Mouse (Mus musculus) liver, embryonic 13.5 days (tissue): ENCODE results near the gene Trim46. TPM values are rescaled to one million over a fixed set of nuclear protein-coding genes. Genes with fewer than 3 reads are reported as not detected.

Experiments used
- ATAC-seq: fragments of 200-750 bp; cut with Nextera tagmentation; 2 replicates; pipeline ENCODE4 v1.8.0; 2017; ENCODE audit warnings: low read depth, mild to moderate bottlenecking, moderate number of reproducible peaks, moderate library complexity
- DNase-seq: peaks from one replicate; pipeline ENCODE4 v3.0.0; 2022
- H3K27ac ChIP-seq: fragments of 300-500 bp; sonication (generic); 2 replicates; pipeline ENCODE4 v1.5.1; 2015; ENCODE audit warnings: moderate library complexity, mild to moderate bottlenecking, inconsistent platforms
- H3K27me3 ChIP-seq: fragments of 300-500 bp; sonication (generic); 2 replicates; pipeline ENCODE4 v1.6.1; 2015; ENCODE audit warnings: mild to moderate bottlenecking, inconsistent platforms
- H3K36me3 ChIP-seq: fragments of 300-500 bp; sonication (generic); 2 replicates; pipeline ENCODE4 v1.6.1; 2015; ENCODE audit warnings: mild to moderate bottlenecking, inconsistent platforms
- H3K4me1 ChIP-seq: fragments of 300-500 bp; sonication (generic); replicated peaks from 2 replicates; pipeline ENCODE4 v1.6.1; 2015; ENCODE audit warnings: inconsistent platforms
- H3K4me2 ChIP-seq: fragments of 300-500 bp; sonication (generic); 2 replicates; pipeline ENCODE4 v1.6.1; 2015; ENCODE audit warnings: inconsistent platforms, mild to moderate bottlenecking, moderate library complexity
- H3K4me3 ChIP-seq: fragments of 300-500 bp; sonication (generic); replicated peaks from 2 replicates; pipeline ENCODE4 v1.5.1; 2015; ENCODE audit warnings: mild to moderate bottlenecking, inconsistent platforms
- H3K9ac ChIP-seq: fragments of 300-500 bp; sonication (generic); 2 replicates; pipeline ENCODE4 v1.6.1; 2015; ENCODE audit warnings: mild to moderate bottlenecking, inconsistent platforms
- H3K9me3 ChIP-seq: fragments of 300-500 bp; sonication (generic); replicated peaks from 2 replicates; pipeline ENCODE4 v1.6.1; 2016; ENCODE audit warnings: inconsistent platforms
- WGBS: fragments of 180-500 bp; shearing (Covaris S2); methylation state at CpG from one replicate; pipeline ENCODE4 v1.1.7; 2015; ENCODE audit not compliant: insufficient replicate concordance; 5-methylcytosine and 5-hydroxymethylcytosine counted together
- polyA plus RNA-seq: library from polyadenylated mRNA; unstranded; fragments of >200 nt; fragmentation: Nextera tagmentation; extraction: Ambion mirVana; gene quantifications from 2 replicates; pipeline ENCODE4 v1.2.1, GENCODE M21; 2015

The Trim46 gene
- polyA plus RNA-seq, 1 experiment from 2014 or later: 0.23 TPM

GRCm38 (mm10) chr3:89270051-89270755, 24.1 kb upstream of the Trim46 start, which contains the start of gene Slc50a1:
Slc50a1 (minus strand) TSS chr3:89270570.
- Histone ChIP-seq H3K27me3 (0 out of 2 replicates have a peak, but pooled peaks cover 3% of the 10 kb centered on the region), H3K4me1 (peaks cover 49% of the 10 kb centered on the region), H3K9me3 (no peaks in the 10 kb centered on the region), H3K9ac (peak within 1 kb of the TSS; percentile 75), H3K27ac (peak within 1 kb of the TSS; percentile 45; the same call in 1 of the 2 replicates), H3K36me3 (peaks cover 2% of the 10 kb centered on the region; the same call in 1 of the 2 replicates), H3K4me2 (peak within 1 kb of the TSS; percentile 84), H3K4me3 (peak within 1 kb of the TSS; percentile 64)
- DNase-seq: peak; percentile 52
- 1% methylated on average over 39 of the region's 39 CpGs for WGBS
- ATAC-seq: peak; percentile 60

DNA sequence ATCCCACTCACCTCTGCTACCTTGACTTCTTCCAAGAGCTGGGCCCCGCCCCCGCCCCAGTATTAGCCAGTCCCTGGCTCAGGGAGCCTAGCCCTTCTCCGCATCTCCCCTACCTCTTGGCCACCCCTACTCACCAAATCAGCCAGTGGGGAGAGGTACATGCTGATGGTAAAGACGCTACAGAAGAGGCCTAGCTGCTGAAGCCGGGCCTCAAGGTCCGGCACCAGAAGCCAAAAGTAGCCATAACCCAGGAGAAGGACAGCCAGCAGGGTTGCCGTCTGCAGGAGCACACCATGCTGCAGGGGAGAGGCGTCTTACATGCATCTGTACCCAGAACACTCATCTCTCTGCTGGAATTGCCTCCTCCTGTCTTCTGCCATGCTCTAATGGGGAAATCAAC, 22.8 kb upstream of the Trim46 start:
- H3K36me3 ChIP-seq: no peaks in the 10 kb centered on the region
- no peak for DNase-seq
- peak overlapping the region; percentile 75; the same call in 1 of the 2 replicates for H3K9ac ChIP-seq
- H3K4me2 ChIP-seq: peak overlapping the region; percentile 84
- no peak overlapping the region for H3K27ac ChIP-seq
- 72% methylated on average over 8 of the region's 8 CpGs for WGBS
- H3K27me3 ChIP-seq: 0 out of 2 replicates have a peak, but pooled peaks cover 3% of the 10 kb centered on the region
- no peak for ATAC-seq
- H3K9me3 ChIP-seq: no peaks in the 10 kb centered on the region
- H3K4me3 ChIP-seq: no peak overlapping the region
- peaks cover 49% of the 10 kb centered on the region for H3K4me1 ChIP-seq

- Histone ChIP-seq H3K9me3 (no peaks in the 10 kb centered on the region), H3K9ac (peak overlapping the region; percentile 90), H3K27me3 (peaks cover 7% of the 10 kb centered on the region; the same call in 1 of the 2 replicates), H3K4me2 (peak overlapping the region; percentile 95), H3K4me3 (peak overlapping the region; percentile 83), H3K4me1 (peaks cover 52% of the 10 kb centered on the region), H3K36me3 (no peaks in the 10 kb centered on the region), H3K27ac (peak overlapping the region; percentile 73)
- peak; percentile 85 for ATAC-seq
- DNase-seq: peak; percentile 69
- WGBS: under 1% methylated on average over 20 of the region's 20 CpGs
Observed at GRCm38 (mm10) chr3:89266439-89266893, 20.4 kb upstream of the Trim46 start.

GRCm38 (mm10) chr3:89262417-89262816, 16.3 kb upstream of the Trim46 start:
- 42% methylated on average over 10 of the region's 10 CpGs for WGBS
- no peak overlapping the region for H3K4me2 ChIP-seq
- H3K36me3 ChIP-seq: no peaks in the 10 kb centered on the region
- peaks cover 30% of the 10 kb centered on the region for H3K27me3 ChIP-seq
- H3K9ac ChIP-seq: no peak overlapping the region
- ATAC-seq (no peak), DNase-seq (no peak)
- peaks cover 17% of the 10 kb centered on the region for H3K4me1 ChIP-seq
- no peak overlapping the region for H3K27ac ChIP-seq
- no peaks in the 10 kb centered on the region for H3K9me3 ChIP-seq
- H3K4me3 ChIP-seq: no peak overlapping the region

DNA sequence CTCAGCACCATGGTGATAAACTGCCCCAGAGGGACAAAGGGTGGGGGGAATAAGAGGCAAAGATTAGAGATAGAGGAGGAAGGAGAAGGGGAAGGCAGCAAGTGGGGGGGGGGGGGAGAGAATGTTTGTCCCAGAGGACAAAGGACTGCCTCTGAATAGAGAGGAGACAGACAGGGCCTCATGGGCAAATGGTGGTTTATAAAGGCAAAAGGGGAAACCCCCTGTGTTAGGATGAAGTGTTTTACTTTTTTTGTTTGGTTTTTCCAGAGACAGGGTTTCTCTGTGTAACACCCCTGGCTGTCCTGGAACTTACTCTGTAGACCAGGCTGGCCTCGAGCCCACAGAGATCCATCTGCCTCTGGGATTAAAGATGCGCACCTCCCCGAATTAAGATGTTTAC, 14.1 kb upstream of the Trim46 start:
- Histone ChIP-seq H3K4me2 (no peak overlapping the region), H3K36me3 (no peaks in the 10 kb centered on the region), H3K4me1 (peaks cover 4% of the 10 kb centered on the region; the same call in 1 of the 2 replicates), H3K27ac (no peak overlapping the region), H3K27me3 (peaks cover 45% of the 10 kb centered on the region), H3K4me3 (no peak overlapping the region), H3K9ac (no peak overlapping the region), H3K9me3 (no peaks in the 10 kb centered on the region)
- no peak for ATAC-seq
- DNase-seq: no peak
- 82% methylated on average over 3 of the region's 3 CpGs for WGBS

GRCm38 (mm10) chr3:89259076-89259475, 13.0 kb upstream of the Trim46 start, which contains the start of gene Dpm3:
Dpm3 (plus strand) TSS chr3:89259358.
- no peak within 1 kb of the TSS for H3K4me3 ChIP-seq
- ATAC-seq: no peak
- H3K36me3 ChIP-seq: no peaks in the 10 kb centered on the region
- no peak within 1 kb of the TSS for H3K4me2 ChIP-seq
- DNase-seq: no peak
- peaks cover 9% of the 10 kb centered on the region; the same call in 1 of the 2 replicates for H3K4me1 ChIP-seq
- peaks cover 46% of the 10 kb centered on the region for H3K27me3 ChIP-seq
- H3K9me3 ChIP-seq: no peaks in the 10 kb centered on the region
- 50% methylated on average over 7 of the region's 7 CpGs for WGBS
- no peak within 1 kb of the TSS for H3K27ac ChIP-seq
- H3K9ac ChIP-seq: no peak within 1 kb of the TSS

- no peak overlapping the region for H3K4me3 ChIP-seq
- no peaks in the 10 kb centered on the region for H3K36me3 ChIP-seq
- no peak overlapping the region for H3K4me2 ChIP-seq
- DNase-seq (no peak), ATAC-seq (no peak)
- no peaks in the 10 kb centered on the region for H3K9me3 ChIP-seq
- peaks cover 18% of the 10 kb centered on the region for H3K4me1 ChIP-seq
- no peak overlapping the region for H3K9ac ChIP-seq
- WGBS: 44% methylated on average over 5 of the region's 5 CpGs
- H3K27me3 ChIP-seq: peaks cover 67% of the 10 kb centered on the region
- H3K27ac ChIP-seq: no peak overlapping the region
Observed at GRCm38 (mm10) chr3:89256177-89256576, 10.1 kb upstream of the Trim46 start.

GRCm38 (mm10) chr3:89254994-89255393, 8.9 kb upstream of the Trim46 start:
- peak; percentile 73 for ATAC-seq

GRCm38 (mm10) chr3:89251365-89251895, 5.3 kb upstream of the Trim46 start:
- Histone ChIP-seq H3K4me3 (no peak overlapping the region), H3K4me1 (peaks cover 45% of the 10 kb centered on the region), H3K4me2 (peak overlapping the region; percentile 11), H3K9me3 (no peaks in the 10 kb centered on the region), H3K9ac (no peak overlapping the region), H3K27me3 (peaks cover 42% of the 10 kb centered on the region), H3K27ac (no peak overlapping the region), H3K36me3 (0 out of 2 replicates have a peak, but pooled peaks cover 5% of the 10 kb centered on the region)
- 7% methylated on average over 17 of the region's 17 CpGs for WGBS
- no peak for DNase-seq
- ATAC-seq: 0 out of 2 replicates have a peak, but pooled peaks have one; percentile 12

More at GRCm38 (mm10) chr3:89254994-89255393, 8.9 kb upstream of the Trim46 start:
- Histone ChIP-seq H3K9me3 (no peaks in the 10 kb centered on the region), H3K27ac (no peak overlapping the region), H3K4me3 (no peak overlapping the region), H3K9ac (no peak overlapping the region), H3K4me2 (no peak overlapping the region), H3K27me3 (peaks cover 71% of the 10 kb centered on the region), H3K36me3 (no peaks in the 10 kb centered on the region), H3K4me1 (peaks cover 25% of the 10 kb centered on the region)
- no peak for DNase-seq
- whole genome bisulfite sequencing: 43% methylated on average over 5 of the region's 5 CpGs

DNA sequence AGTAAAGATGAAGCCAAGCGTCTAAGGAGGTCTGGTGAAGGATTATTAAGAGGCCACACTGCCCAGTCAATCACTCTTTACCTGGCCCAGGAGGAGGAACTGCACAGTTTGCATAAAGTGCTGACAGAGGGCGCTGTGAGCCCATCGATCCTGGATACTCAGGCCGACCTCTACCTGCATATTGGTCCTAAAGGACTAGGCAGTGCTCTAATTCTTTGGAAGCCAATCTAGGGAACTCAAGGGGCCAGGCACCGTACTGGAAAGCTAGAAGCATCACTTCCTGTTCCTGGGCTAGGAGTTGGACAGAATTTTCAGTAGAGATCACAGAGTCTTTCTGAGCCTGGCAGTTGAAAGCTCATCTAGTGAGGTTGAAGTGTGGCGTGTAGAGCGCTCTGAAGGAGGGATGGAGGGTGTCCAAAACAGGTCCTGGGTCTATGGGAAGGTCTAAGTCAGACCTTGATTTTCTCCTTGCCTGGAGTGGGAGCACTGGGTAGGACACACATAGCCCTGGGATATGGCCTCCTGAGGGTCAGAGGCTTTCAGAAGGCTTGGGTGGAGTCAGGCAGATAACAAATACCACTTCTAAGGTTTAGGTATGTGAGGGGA, 4.4 kb upstream of the Trim46 start:
- Histone ChIP-seq H3K27ac (no peak overlapping the region), H3K9me3 (no peaks in the 10 kb centered on the region), H3K4me1 (peaks cover 50% of the 10 kb centered on the region), H3K36me3 (0 out of 2 replicates have a peak, but pooled peaks cover 5% of the 10 kb centered on the region), H3K4me3 (no peak overlapping the region), H3K9ac (no peak overlapping the region), H3K4me2 (0 out of 2 replicates have a peak overlapping the region, but pooled peaks have one; percentile 11), H3K27me3 (peaks cover 42% of the 10 kb centered on the region)
- DNase-seq (peak; percentile 31), ATAC-seq (no peak)
- WGBS: 16% methylated on average over 7 of the region's 7 CpGs

DNA sequence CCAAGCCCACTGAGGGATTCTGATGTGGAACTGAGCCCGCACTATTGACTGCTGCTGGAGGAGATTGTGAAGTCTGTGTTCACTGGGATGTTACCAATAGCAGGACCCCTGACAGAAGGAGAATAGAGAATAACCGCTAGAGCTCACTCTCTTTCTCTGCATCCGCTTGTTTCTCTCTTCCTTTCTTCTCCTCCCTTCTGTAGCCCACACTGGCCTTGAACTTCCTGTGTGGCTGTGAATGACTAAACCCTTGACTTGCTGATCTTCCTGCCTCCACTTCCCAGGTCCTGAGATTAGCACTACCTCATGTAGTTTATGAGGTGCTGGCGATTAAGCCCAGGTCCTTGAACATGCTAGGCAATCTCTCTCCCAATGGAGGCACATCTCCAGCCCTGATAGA, 1.4 kb upstream of the Trim46 start:
- peak overlapping the region; percentile 76 for H3K9ac ChIP-seq
- H3K27me3 ChIP-seq: peaks cover 50% of the 10 kb centered on the region
- peak overlapping the region; percentile 71 for H3K4me3 ChIP-seq
- DNase-seq: no peak
- peaks cover 72% of the 10 kb centered on the region for H3K4me1 ChIP-seq
- H3K9me3 ChIP-seq: no peaks in the 10 kb centered on the region
- peak overlapping the region; percentile 90 for H3K4me2 ChIP-seq
- 62% methylated on average over 4 of the region's 4 CpGs for WGBS
- no peak overlapping the region for H3K27ac ChIP-seq
- ATAC-seq: no peak
- 0 out of 2 replicates have a peak, but pooled peaks cover 5% of the 10 kb centered on the region for H3K36me3 ChIP-seq
